Mouse (Mus musculus): ENCODE measurements around the gene Hspb6.

DNA sequence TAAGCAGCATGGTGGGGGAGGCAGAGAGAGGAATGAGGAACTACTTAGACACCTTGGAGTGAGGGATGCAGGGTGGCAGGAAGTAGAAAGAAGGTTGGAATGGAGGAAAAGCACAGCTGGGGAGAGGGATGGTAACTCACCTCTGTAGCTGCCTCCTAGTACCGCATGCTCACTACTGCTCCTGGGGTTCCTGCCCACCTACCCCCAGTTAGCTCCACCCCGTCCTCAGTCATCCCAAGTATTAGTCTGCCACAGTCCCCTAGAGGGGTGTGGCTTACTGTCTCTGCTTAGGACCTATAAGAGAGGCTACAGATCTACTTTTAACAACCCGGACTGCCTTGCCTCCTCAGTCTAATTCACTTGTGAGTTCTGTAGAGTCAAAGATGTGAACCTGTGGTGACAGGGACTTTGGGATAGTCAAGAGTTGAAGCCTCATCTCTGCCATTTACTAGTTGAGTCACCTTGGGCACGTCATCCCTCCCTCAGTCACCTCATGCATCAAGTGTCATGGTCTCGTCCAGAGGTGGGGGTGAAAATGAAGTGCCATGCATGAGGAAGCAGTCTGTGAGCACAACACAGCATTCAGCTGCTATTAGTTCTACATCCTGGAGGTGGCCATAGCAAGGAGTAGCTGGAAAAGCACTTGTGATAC is 40.9 kb downstream of the Hspb6 start:
- TF ChIP-seq POLR2A (IDR thresholded peaks at IDR 0.05; ENCODE audit: borderline replicate concordance, extremely low read depth, low read depth, low read length) (no peak), CTCF (IDR thresholded peaks at IDR 0.05; ENCODE audit: insufficient read depth, low read length) (no peak)

All from lung, adult 2 months (tissue).